Mouse (Mus musculus): Measurements from ENCODE around the gene Syne4. TPM values are rescaled to one million over a fixed set of nuclear protein-coding genes. Genes with fewer than 3 reads are reported as not detected.

The Syne4 gene
- polyA plus RNA-seq, 1 experiment from 2014 or later, result 13.0 TPM

DNA sequence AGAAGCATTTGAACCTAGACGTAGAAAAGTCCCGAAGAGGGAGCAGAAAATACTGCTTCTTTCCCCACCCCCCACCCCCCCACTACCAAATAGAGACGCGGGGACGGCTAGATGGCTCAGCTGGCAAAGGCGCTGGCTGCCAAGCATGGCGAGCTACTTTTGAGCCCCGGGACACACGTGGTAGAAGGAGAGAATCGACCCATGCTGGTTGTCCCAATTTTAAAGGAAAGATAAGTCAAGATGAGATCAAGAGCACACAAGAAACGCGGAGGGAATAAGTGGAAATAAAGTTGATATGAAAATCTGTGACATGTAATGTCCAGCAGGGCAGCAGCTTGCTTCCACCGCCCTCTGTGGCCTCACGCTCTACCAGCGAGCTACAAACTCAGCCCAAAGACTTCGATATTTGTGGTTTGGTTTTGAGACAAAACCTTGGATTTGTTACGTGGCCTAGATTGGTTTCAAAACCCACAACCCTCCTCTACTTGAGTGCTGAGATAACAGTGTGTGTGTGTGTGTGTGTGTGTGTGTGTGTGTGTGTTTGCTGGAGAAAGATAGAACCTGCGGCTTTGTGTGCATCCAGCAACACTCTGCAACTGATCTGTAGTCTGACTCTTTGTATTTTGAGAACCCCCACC, 18.1 kb downstream of the Syne4 start:
- no peaks in the 10 kb centered on the region for H3K9me3 ChIP-seq (ENCODE audit: control insufficient read depth, low read length)
- H3K4me1 ChIP-seq (ENCODE audit: control insufficient read depth in 2 of 2, insufficient read depth in 2 of 2, low read length in 2 of 2), result peaks cover 28 to 29% of the 10 kb centered on the region in 2 experiments
- H3K4me2 ChIP-seq (ENCODE audit: low read length), result peak overlapping the region; percentile 19
- no peak overlapping the region for H3K4me3 ChIP-seq (ENCODE audit: control insufficient read depth in 1 of 2, insufficient read depth in 1 of 2, low read depth in 1 of 2, low read length in 2 of 2)
- peaks cover 18% of the 10 kb centered on the region for H3K27me3 ChIP-seq (ENCODE audit: control insufficient read depth, insufficient read depth, low read length)
- peak overlapping the region; percentile 81 to 83 for H3K27ac ChIP-seq (replicated peaks in 1 of 2; ENCODE audit: control insufficient read depth in 1 of 2, insufficient read depth in 1 of 2, low read depth in 2 of 2, low read length in 2 of 2)
- H3K9ac ChIP-seq (ENCODE audit: low read length), result peak overlapping the region; percentile 27; the same call in 1 of the 2 replicates
- ATAC-seq (ENCODE audit: insufficient number of reproducible peaks, insufficient read depth, low FRiP score, low read depth), result no peak
- 48% methylated on average over 18 of the region's 18 CpGs for WGBS
- H3K36me3 ChIP-seq (ENCODE audit: control insufficient read depth, insufficient read depth, low read length), result no peaks in the 10 kb centered on the region

DNA sequence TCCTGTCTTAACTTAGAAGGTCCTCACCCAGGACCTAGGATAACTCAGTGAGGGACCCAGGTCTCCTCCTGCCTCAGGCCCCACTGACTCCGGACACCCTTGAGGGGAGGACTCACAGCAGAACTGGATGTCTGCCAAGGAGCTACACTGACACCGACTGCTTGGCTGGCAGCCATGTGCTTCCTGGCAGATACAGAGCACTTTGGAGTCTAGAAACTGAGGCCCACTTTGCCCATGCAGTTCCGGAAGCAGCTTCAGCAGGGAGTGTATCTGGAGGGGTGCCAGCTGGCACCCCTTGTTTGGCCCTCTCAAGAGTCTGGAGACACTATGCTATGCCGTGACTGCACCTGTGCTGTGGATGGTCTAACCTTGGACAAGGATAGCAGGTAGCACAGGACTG, 18.8 kb downstream of the Syne4 start:
- 5% methylated on average over 4 of the region's 4 CpGs for WGBS
- H3K9me3 ChIP-seq (ENCODE audit: control insufficient read depth, low read length), result no peaks in the 10 kb centered on the region
- H3K27ac ChIP-seq (replicated peaks in 1 of 2; ENCODE audit: control insufficient read depth in 1 of 2, insufficient read depth in 1 of 2, low read depth in 2 of 2, low read length in 2 of 2), result peak overlapping the region; percentile 81 to 83
- peaks cover 18% of the 10 kb centered on the region for H3K27me3 ChIP-seq (ENCODE audit: control insufficient read depth, insufficient read depth, low read length)
- no peaks in the 10 kb centered on the region for H3K36me3 ChIP-seq (ENCODE audit: control insufficient read depth, insufficient read depth, low read length)
- peak; percentile 80 for ATAC-seq (ENCODE audit: insufficient number of reproducible peaks, insufficient read depth, low FRiP score, low read depth)
- H3K4me1 ChIP-seq (ENCODE audit: control insufficient read depth in 2 of 2, insufficient read depth in 2 of 2, low read length in 2 of 2), result peaks cover 25 to 27% of the 10 kb centered on the region in 2 experiments
- no peak overlapping the region for H3K9ac ChIP-seq (ENCODE audit: low read length)
- no peak overlapping the region for H3K4me3 ChIP-seq (ENCODE audit: control insufficient read depth in 1 of 2, insufficient read depth in 1 of 2, low read depth in 1 of 2, low read length in 2 of 2)
- H3K4me2 ChIP-seq (ENCODE audit: low read length), result peak overlapping the region; percentile 19; the same call in 1 of the 2 replicates

DNA sequence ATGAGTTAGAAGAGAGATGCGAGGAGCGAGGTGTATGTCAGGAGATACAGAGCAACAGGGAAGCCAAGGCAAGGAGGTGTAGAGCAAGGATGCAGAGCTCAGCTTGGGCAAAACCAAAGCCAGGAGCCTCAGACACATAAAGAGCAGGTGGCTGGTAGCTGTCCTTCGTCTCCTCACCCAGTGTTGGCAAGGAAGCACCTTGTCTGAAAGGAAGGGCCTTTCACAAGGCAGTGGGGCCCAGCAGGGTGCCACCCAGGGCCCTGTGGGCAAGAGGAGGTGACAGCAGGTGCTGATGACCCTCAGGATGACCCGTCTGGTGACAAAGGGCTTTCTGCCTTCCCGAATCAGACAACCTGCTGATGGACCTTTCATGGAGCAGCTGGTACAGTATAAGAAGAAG, 20.0 kb downstream of the Syne4 start:
- no peak overlapping the region for H3K27ac ChIP-seq (replicated peaks in 1 of 2; ENCODE audit: control insufficient read depth in 1 of 2, insufficient read depth in 1 of 2, low read depth in 2 of 2, low read length in 2 of 2)
- 0 out of 2 replicates have a peak overlapping the region, but pooled peaks have one; percentile 11 for H3K9ac ChIP-seq (ENCODE audit: low read length)
- WGBS, result 71% methylated on average over 5 of the region's 5 CpGs
- H3K4me1 ChIP-seq (ENCODE audit: control insufficient read depth in 2 of 2, insufficient read depth in 2 of 2, low read length in 2 of 2), result peaks cover 25 to 27% of the 10 kb centered on the region in 2 experiments
- H3K4me3 ChIP-seq (ENCODE audit: control insufficient read depth in 1 of 2, insufficient read depth in 1 of 2, low read depth in 1 of 2, low read length in 2 of 2), result no peak overlapping the region
- no peak for ATAC-seq (ENCODE audit: insufficient number of reproducible peaks, insufficient read depth, low FRiP score, low read depth)
- H3K4me2 ChIP-seq (ENCODE audit: low read length), result no peak overlapping the region
- H3K9me3 ChIP-seq (ENCODE audit: control insufficient read depth, low read length), result no peaks in the 10 kb centered on the region
- H3K27me3 ChIP-seq (ENCODE audit: control insufficient read depth, insufficient read depth, low read length), result peaks cover 18% of the 10 kb centered on the region
- no peaks in the 10 kb centered on the region for H3K36me3 ChIP-seq (ENCODE audit: control insufficient read depth, insufficient read depth, low read length)

DNA sequence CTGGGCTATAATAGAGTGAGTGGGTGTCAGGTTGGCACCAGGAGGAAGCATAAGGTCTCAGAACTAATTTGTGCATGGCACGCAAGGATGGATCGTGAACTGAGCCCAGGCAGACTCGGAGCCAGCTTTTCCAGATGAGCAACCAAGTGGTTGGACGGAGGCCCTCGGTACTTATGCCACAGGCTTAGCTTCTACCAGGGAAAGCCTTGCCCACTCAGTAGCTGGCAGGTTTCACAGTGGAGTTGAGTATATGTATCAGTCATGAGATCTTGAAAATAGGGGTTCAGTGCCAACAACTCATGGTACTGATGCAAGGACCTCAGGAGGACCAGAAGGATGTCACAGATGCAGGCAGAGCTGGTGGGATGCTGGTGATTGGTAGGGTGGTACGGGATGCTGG, 21.1 kb downstream of the Syne4 start:
- H3K9me3 ChIP-seq (ENCODE audit: control insufficient read depth, low read length), result no peaks in the 10 kb centered on the region
- H3K4me3 ChIP-seq (ENCODE audit: control insufficient read depth in 1 of 2, insufficient read depth in 1 of 2, low read depth in 1 of 2, low read length in 2 of 2), result no peak overlapping the region
- H3K4me1 ChIP-seq (ENCODE audit: control insufficient read depth in 2 of 2, insufficient read depth in 2 of 2, low read length in 2 of 2), result peaks cover 25 to 27% of the 10 kb centered on the region in 2 experiments
- H3K36me3 ChIP-seq (ENCODE audit: control insufficient read depth, insufficient read depth, low read length), result no peaks in the 10 kb centered on the region
- 77% methylated on average over 6 of the region's 6 CpGs for WGBS
- H3K27ac ChIP-seq (replicated peaks in 1 of 2; ENCODE audit: control insufficient read depth in 1 of 2, insufficient read depth in 1 of 2, low read depth in 2 of 2, low read length in 2 of 2), result no peak overlapping the region
- no peak overlapping the region for H3K4me2 ChIP-seq (ENCODE audit: low read length)
- no peak for ATAC-seq (ENCODE audit: insufficient number of reproducible peaks, insufficient read depth, low FRiP score, low read depth)
- H3K9ac ChIP-seq (ENCODE audit: low read length), result no peak overlapping the region
- peaks cover 18% of the 10 kb centered on the region for H3K27me3 ChIP-seq (ENCODE audit: control insufficient read depth, insufficient read depth, low read length)

DNA sequence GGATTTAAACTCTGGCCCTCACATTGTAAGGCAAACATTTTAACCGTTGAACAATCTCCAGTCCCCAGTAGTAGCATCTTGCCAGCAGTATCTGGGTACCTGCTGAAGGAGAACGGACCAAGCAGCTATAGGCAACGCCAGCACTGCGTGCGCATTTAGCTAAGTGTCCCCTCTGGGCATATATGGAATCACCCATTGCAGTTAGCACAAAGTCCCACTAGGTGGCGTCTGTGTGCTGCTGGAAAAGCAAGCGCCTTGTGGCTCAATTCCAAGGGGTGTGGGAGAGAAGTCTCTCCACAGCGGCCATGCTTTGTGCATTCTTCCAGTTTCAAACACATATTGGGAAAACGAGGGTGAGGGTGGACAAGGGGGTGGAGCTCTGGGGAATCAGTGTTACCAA, 21.8 kb downstream of the Syne4 start:
- peaks cover 25 to 27% of the 10 kb centered on the region in 2 experiments for H3K4me1 ChIP-seq (ENCODE audit: control insufficient read depth in 2 of 2, insufficient read depth in 2 of 2, low read length in 2 of 2)
- H3K4me2 ChIP-seq (ENCODE audit: low read length), result 0 out of 2 replicates have a peak overlapping the region, but pooled peaks have one; percentile 18
- 5% methylated on average over 9 of the region's 9 CpGs for WGBS
- no peak for ATAC-seq (ENCODE audit: insufficient number of reproducible peaks, insufficient read depth, low FRiP score, low read depth)
- H3K36me3 ChIP-seq (ENCODE audit: control insufficient read depth, insufficient read depth, low read length), result no peaks in the 10 kb centered on the region
- no peaks in the 10 kb centered on the region for H3K9me3 ChIP-seq (ENCODE audit: control insufficient read depth, low read length)
- no peak overlapping the region for H3K4me3 ChIP-seq (ENCODE audit: control insufficient read depth in 1 of 2, insufficient read depth in 1 of 2, low read depth in 1 of 2, low read length in 2 of 2)
- H3K27me3 ChIP-seq (ENCODE audit: control insufficient read depth, insufficient read depth, low read length), result peaks cover 22% of the 10 kb centered on the region
- H3K9ac ChIP-seq (ENCODE audit: low read length), result no peak overlapping the region
- no peak overlapping the region for H3K27ac ChIP-seq (replicated peaks in 1 of 2; ENCODE audit: control insufficient read depth in 1 of 2, insufficient read depth in 1 of 2, low read depth in 2 of 2, low read length in 2 of 2)

DNA sequence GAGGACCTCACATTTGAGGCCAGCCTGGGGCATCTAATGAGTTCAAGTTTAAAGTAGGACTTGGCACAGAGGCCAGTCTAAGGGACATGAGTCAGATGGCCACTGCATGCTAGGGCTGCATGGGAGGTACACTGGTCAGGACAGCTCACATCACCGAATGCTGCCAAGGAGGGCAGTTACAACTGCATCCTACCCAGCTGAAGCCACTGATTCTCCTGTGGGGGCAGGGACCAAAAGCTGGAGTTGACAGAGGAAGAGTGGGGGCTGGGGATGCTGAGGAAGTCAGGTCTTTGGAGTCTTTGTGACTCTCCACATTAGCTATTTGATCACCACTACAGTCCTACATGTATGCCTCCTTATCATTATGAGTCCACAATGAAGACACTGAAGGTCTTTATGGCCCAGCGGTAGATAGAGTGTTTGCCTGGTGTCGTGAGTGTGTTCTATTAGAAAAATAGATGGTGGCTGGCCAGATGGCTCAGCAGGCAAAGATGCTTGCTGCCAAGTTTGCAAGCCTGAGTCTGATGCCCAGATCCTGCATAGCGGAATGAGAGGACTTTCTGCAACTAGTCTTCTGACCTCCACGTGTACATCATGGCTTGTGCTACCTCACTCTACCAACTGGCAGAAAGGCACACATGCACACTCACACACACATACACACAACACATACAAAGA, 25.0 kb downstream of the Syne4 start:
- peaks cover 0 to 4% of the 10 kb centered on the region in 2 experiments; a peak in 1 of 4 replicates for H3K4me1 ChIP-seq (ENCODE audit: control insufficient read depth in 2 of 2, insufficient read depth in 2 of 2, low read length in 2 of 2)

DNA sequence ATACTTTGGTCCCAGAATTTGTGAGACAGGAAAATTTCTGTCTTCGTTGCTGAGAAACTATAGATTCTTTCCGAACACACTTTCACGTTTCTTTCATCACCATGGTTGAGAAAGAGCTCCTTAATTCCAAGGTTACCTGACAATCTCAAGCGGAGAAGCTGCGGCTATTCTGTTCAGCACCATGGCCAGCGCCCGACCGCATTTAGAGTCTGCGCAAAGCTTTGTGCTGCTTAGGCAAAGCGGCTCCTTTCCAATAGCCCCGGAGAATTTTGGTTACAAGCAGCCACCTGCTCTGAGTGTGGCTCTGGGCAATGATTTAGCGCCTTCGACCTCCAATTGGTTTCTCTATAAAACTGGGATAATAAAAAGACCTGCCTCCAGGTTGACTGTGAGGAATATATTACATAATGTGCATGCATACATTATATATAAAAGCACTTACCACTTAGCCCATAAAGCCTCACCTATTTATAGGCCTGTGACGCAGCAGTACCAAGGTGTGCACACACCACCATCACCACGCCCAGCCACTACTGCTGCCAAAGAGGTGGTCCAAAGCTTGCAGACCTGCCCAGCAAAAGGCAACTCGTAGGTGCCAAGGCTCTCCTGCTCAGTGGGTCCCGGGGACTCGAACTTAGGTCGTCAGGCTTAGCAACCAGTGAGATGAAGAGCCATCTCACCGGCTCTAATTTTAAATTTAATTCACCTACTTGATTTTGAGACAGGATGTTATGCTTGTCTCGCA, 32.2 kb downstream of the Syne4 start:
- H3K27ac ChIP-seq (replicated peaks in 1 of 2; ENCODE audit: control insufficient read depth in 1 of 2, insufficient read depth in 1 of 2, low read depth in 2 of 2, low read length in 2 of 2), result no peak overlapping the region
- no peak overlapping the region for H3K4me2 ChIP-seq (ENCODE audit: low read length)
- H3K9ac ChIP-seq (ENCODE audit: low read length), result no peak overlapping the region
- H3K4me1 ChIP-seq (ENCODE audit: control insufficient read depth in 2 of 2, insufficient read depth in 2 of 2, low read length in 2 of 2), result no peaks in the 10 kb centered on the region
- ATAC-seq (ENCODE audit: insufficient number of reproducible peaks, insufficient read depth, low FRiP score, low read depth), result no peak
- no peak overlapping the region for H3K4me3 ChIP-seq (ENCODE audit: control insufficient read depth in 1 of 2, insufficient read depth in 1 of 2, low read depth in 1 of 2, low read length in 2 of 2)
- no peaks in the 10 kb centered on the region for H3K36me3 ChIP-seq (ENCODE audit: control insufficient read depth, insufficient read depth, low read length)
- 24% methylated on average over 21 of the region's 21 CpGs for WGBS
- peaks cover 43% of the 10 kb centered on the region for H3K27me3 ChIP-seq (ENCODE audit: control insufficient read depth, insufficient read depth, low read length)
- no peaks in the 10 kb centered on the region for H3K9me3 ChIP-seq (ENCODE audit: control insufficient read depth, low read length)

More for the DNA sequence above, 25.0 kb downstream of the Syne4 start:
- Histone ChIP-seq H3K27ac (replicated peaks in 1 of 2; ENCODE audit: control insufficient read depth in 1 of 2, insufficient read depth in 1 of 2, low read depth in 2 of 2, low read length in 2 of 2) (no peak overlapping the region), H3K4me2 (ENCODE audit: low read length) (no peak overlapping the region), H3K9ac (ENCODE audit: low read length) (no peak overlapping the region), H3K36me3 (ENCODE audit: control insufficient read depth, insufficient read depth, low read length) (no peaks in the 10 kb centered on the region), H3K4me3 (ENCODE audit: control insufficient read depth in 1 of 2, insufficient read depth in 1 of 2, low read depth in 1 of 2, low read length in 2 of 2) (no peak overlapping the region), H3K9me3 (ENCODE audit: control insufficient read depth, low read length) (no peaks in the 10 kb centered on the region), H3K27me3 (ENCODE audit: control insufficient read depth, insufficient read depth, low read length) (peaks cover 21% of the 10 kb centered on the region)
- ATAC-seq (ENCODE audit: insufficient number of reproducible peaks, insufficient read depth, low FRiP score, low read depth), result no peak
- WGBS, result 64% methylated on average over 5 of the region's 5 CpGs
